ENCODE assay signal across 8 mouse cellular contexts in genomic region chr19:55877404-55877915, GRCm38 (mm10).
DNase-seq lines count a peak whose midpoint lies in the region; ATAC-seq lines count a peak whose summit lies in the region.

No protein-coding gene starts in this region.

- H3K36me3 ChIP-seq in embryonic facial prominence, embryonic 11.5 days (replicated peaks; ENCODE audit: control insufficient read depth, insufficient read depth, low read depth, low read length) = no peaks in the 10 kb centered on the region
- H3K36me3 ChIP-seq in liver, embryonic 16.5 days (ENCODE audit: control insufficient read depth, insufficient read depth) = no peaks in the 10 kb centered on the region

- WGBS in embryonic facial prominence, embryonic 11.5 days = 41% methylated on average over 7 of the region's 7 CpGs
- 57% methylated on average over 7 of the region's 7 CpGs for WGBS in liver, embryonic 16.5 days (ENCODE audit: insufficient replicate concordance)

- no peak overlapping the region for H3K27ac ChIP-seq in embryonic facial prominence, embryonic 11.5 days (replicated peaks; ENCODE audit: low read depth, low read length)
- no peak overlapping the region for H3K27ac ChIP-seq in liver, embryonic 16.5 days (ENCODE audit: low read length)

- H3K9ac ChIP-seq in embryonic facial prominence, embryonic 11.5 days (replicated peaks; ENCODE audit: low read length) = no peak overlapping the region
- no peak overlapping the region for H3K9ac ChIP-seq in liver, embryonic 16.5 days (ENCODE audit: low read depth, low read length)

- H3K4me3 ChIP-seq in embryonic facial prominence, embryonic 11.5 days (ENCODE audit: low read depth, low read length) = no peak overlapping the region
- no peak overlapping the region for H3K4me3 ChIP-seq in liver, embryonic 16.5 days (ENCODE audit: low read depth, low read length)

- no peak overlapping the region for H3K4me2 ChIP-seq in embryonic facial prominence, embryonic 11.5 days (ENCODE audit: low read depth, low read length)
- H3K4me2 ChIP-seq in liver, embryonic 16.5 days (ENCODE audit: low read depth, low read length) = no peak overlapping the region

- H3K27me3 ChIP-seq in embryonic facial prominence, embryonic 11.5 days (ENCODE audit: control insufficient read depth, insufficient read depth, low read length) = no peaks in the 10 kb centered on the region
- no peaks in the 10 kb centered on the region for H3K27me3 ChIP-seq in liver, embryonic 16.5 days (ENCODE audit: control insufficient read depth, insufficient read depth, low read depth, low read length)

- peak; percentile 80 to 83 for DNase-seq in B cell, adult 2 months
- peak; percentile 63 for DNase-seq in adrenal gland, adult 8-10 months
- DNase-seq in embryonic facial prominence, embryonic 11.5 days (ENCODE audit: low spot score) = peak; percentile 78
- DNase-seq in heart, adult 9 months (ENCODE audit: low spot score in 2 of 2) = peak; percentile 59 to 67
- peak; percentile 83 for DNase-seq in kidney, postnatal 10 days
- peak; percentile 5 to 13 for DNase-seq in thymus, adult 18-20 months

- H3K9me3 ChIP-seq in embryonic facial prominence, embryonic 11.5 days (replicated peaks; ENCODE audit: control insufficient read depth, low read length) = no peaks in the 10 kb centered on the region
- no peaks in the 10 kb centered on the region for H3K9me3 ChIP-seq in liver, embryonic 16.5 days (replicated peaks; ENCODE audit: control insufficient read depth, low read length)

- H3K4me1 ChIP-seq in embryonic facial prominence, embryonic 11.5 days (ENCODE audit: control insufficient read depth, insufficient read depth, low read length) = no peaks in the 10 kb centered on the region
- H3K4me1 ChIP-seq in liver, embryonic 16.5 days (ENCODE audit: control insufficient read depth, low read depth, low read length) = no peaks in the 10 kb centered on the region

- peak; percentile 85 for ATAC-seq in embryonic facial prominence, embryonic 11.5 days (replicated peaks; ENCODE audit: insufficient number of reproducible peaks, low FRiP score, low TSS enrichment, low read depth)
- ATAC-seq in liver, embryonic 16.5 days (ENCODE audit: low read depth) = peak; percentile 61
- ATAC-seq in neutrophil, adult 5-6 weeks (ENCODE audit: extremely low read depth, insufficient number of reproducible peaks, low FRiP score, poor library complexity, severe bottlenecking) = peak; percentile 50; the same call in 1 of the 2 replicates

Comparison
In these comparisons a context has a peak if more than half of its experiments do, and no peak if none do; other contexts are left out.
1. DNase-seq: peak in every context shown above with its lines; median percentile 83 in kidney, postnatal 10 days; 82 in B cell, adult 2 months; 78 in embryonic facial prominence, embryonic 11.5 days; 63 in adrenal gland, adult 8-10 months; 63 in heart, adult 9 months; 9 in thymus, adult 18-20 months.